Mouse (Mus musculus) E14TG2a.4 (cell line): ENCODE measurements around the gene Dgat2.

Experiments
- H3K27me3 ChIP-seq: 2 replicates; pipeline ENCODE4 v1.6.1; 2014; ENCODE audit warnings: low read length, control low read depth; ENCODE audit not compliant: insufficient read depth
- H3K36me3 ChIP-seq: 2 replicates; pipeline ENCODE4 v1.6.1; 2014; ENCODE audit warnings: low read length, control low read depth; ENCODE audit not compliant: insufficient read depth
- H3K4me1 ChIP-seq: replicated peaks from 2 replicates; pipeline ENCODE4 v1.6.1; 2014; ENCODE audit warnings: low read depth, low read length, control low read depth
- H3K4me3 ChIP-seq: replicated peaks from 2 replicates; pipeline ENCODE4 v1.5.1; 2014; ENCODE audit warnings: mild to moderate bottlenecking, low read length
- H3K9me3 ChIP-seq: 2 replicates; pipeline ENCODE4 v1.6.1; 2014; ENCODE audit warnings: low read length, control low read depth
- CTCF ChIP-seq: conservative IDR thresholded peaks from 2 replicates; pipeline ENCODE4 v1.5.1; 2014; ENCODE audit warnings: low read length
- NANOG ChIP-seq: IDR thresholded peaks from 2 replicates; pipeline ENCODE4 v1.6.1; 2014; ENCODE audit warnings: borderline replicate concordance, low read length, mixed read lengths
- POU5F1 ChIP-seq: IDR thresholded peaks from 2 replicates; pipeline ENCODE4 v1.6.1; 2014; ENCODE audit warnings: low read length, borderline replicate concordance

Gene Dgat2

GRCm38 (mm10) chr7:99182432-99183172, at the start of gene Dgat2:
Dgat2 (minus strand) TSS chr7:99182719.
- Histone ChIP-seq H3K4me3 (peak within 1 kb of the TSS; percentile 84), H3K4me1 (peaks cover 11% of the 10 kb centered on the region), H3K36me3 (no peaks in the 10 kb centered on the region), H3K27me3 (peaks cover 88% of the 10 kb centered on the region), H3K9me3 (no peaks in the 10 kb centered on the region)
- TF ChIP-seq POU5F1 (no peak), NANOG (no peak), CTCF (no peak)

GRCm38 (mm10) chr7:99230061-99230747, 47.7 kb upstream of the Dgat2 start:
- Histone ChIP-seq H3K9me3 (no peaks in the 10 kb centered on the region), H3K27me3 (peaks cover 18% of the 10 kb centered on the region; the same call in 1 of the 2 replicates), H3K4me3 (no peak overlapping the region), H3K36me3 (no peaks in the 10 kb centered on the region), H3K4me1 (0 out of 2 replicates have a peak, but pooled peaks cover 3% of the 10 kb centered on the region)
- no peak for TF ChIP-seq CTCF
- no peak for TF ChIP-seq POU5F1
- TF ChIP-seq NANOG: no peak

GRCm38 (mm10) chr7:99229411-99229810, 46.9 kb upstream of the Dgat2 start:
- Histone ChIP-seq H3K27me3 (peaks cover 21% of the 10 kb centered on the region), H3K4me3 (no peak overlapping the region), H3K9me3 (no peaks in the 10 kb centered on the region), H3K4me1 (0 out of 2 replicates have a peak, but pooled peaks cover 3% of the 10 kb centered on the region), H3K36me3 (no peaks in the 10 kb centered on the region)
- no peak for TF ChIP-seq NANOG
- peak; percentile 79 for TF ChIP-seq CTCF

- H3K27me3 ChIP-seq: peaks cover 21% of the 10 kb centered on the region
- no peaks in the 10 kb centered on the region for H3K9me3 ChIP-seq
- H3K4me1 ChIP-seq: 0 out of 2 replicates have a peak, but pooled peaks cover 3% of the 10 kb centered on the region
- no peaks in the 10 kb centered on the region for H3K36me3 ChIP-seq
- no peak overlapping the region for H3K4me3 ChIP-seq
- TF ChIP-seq POU5F1: no peak
- TF ChIP-seq CTCF: no peak
- TF ChIP-seq NANOG: no peak
These were observed 46.3 kb upstream of the Dgat2 start for GRCm38 (mm10) chr7:99228825-99229224.

- Histone ChIP-seq H3K4me1 (0 out of 2 replicates have a peak, but pooled peaks cover 3% of the 10 kb centered on the region), H3K27me3 (peaks cover 26% of the 10 kb centered on the region), H3K9me3 (no peaks in the 10 kb centered on the region), H3K4me3 (no peak overlapping the region), H3K36me3 (no peaks in the 10 kb centered on the region)
- TF ChIP-seq CTCF (no peak), POU5F1 (no peak), NANOG (no peak)
These were observed 44.7 kb upstream of the Dgat2 start for GRCm38 (mm10) chr7:99227267-99227666.

GRCm38 (mm10) chr7:99226662-99227061, 44.1 kb upstream of the Dgat2 start:
- TF ChIP-seq NANOG (no peak), POU5F1 (no peak)
- H3K4me3 ChIP-seq: no peak overlapping the region
- no peaks in the 10 kb centered on the region for H3K36me3 ChIP-seq
- H3K9me3 ChIP-seq: no peaks in the 10 kb centered on the region
- peaks cover 30% of the 10 kb centered on the region for H3K27me3 ChIP-seq
- 0 out of 2 replicates have a peak, but pooled peaks cover 3% of the 10 kb centered on the region for H3K4me1 ChIP-seq

GRCm38 (mm10) chr7:99225421-99225820, 42.9 kb upstream of the Dgat2 start:
- Histone ChIP-seq H3K4me3 (no peak overlapping the region), H3K9me3 (no peaks in the 10 kb centered on the region), H3K36me3 (no peaks in the 10 kb centered on the region), H3K4me1 (0 out of 2 replicates have a peak, but pooled peaks cover 3% of the 10 kb centered on the region), H3K27me3 (peaks cover 34% of the 10 kb centered on the region)
- no peak for TF ChIP-seq CTCF
- no peak for TF ChIP-seq POU5F1
- TF ChIP-seq NANOG: no peak

- no peak overlapping the region for H3K4me3 ChIP-seq
- no peak for TF ChIP-seq CTCF
- TF ChIP-seq NANOG: no peak
- TF ChIP-seq POU5F1: no peak
- H3K9me3 ChIP-seq: no peaks in the 10 kb centered on the region
- H3K27me3 ChIP-seq: peaks cover 33% of the 10 kb centered on the region
- H3K4me1 ChIP-seq: 0 out of 2 replicates have a peak, but pooled peaks cover 3% of the 10 kb centered on the region
- H3K36me3 ChIP-seq: no peaks in the 10 kb centered on the region
These were observed 42.2 kb upstream of the Dgat2 start for GRCm38 (mm10) chr7:99224648-99225190.
